Mouse (Mus musculus) MEL (cell line): ENCODE data around the gene Atp5e.

Experiments used
- CHD2 ChIP-seq: IDR thresholded peaks from 2 replicates; pipeline ENCODE4 v1.6.1; 2011; ENCODE audit warnings: low read length, improper control_type of control experiment
- CTCF ChIP-seq, 3 experiments: IDR thresholded peaks in 2 of 3; conservative IDR thresholded peaks in 1 of 3; 2 replicates each; pipeline ENCODE4 v1.5.1; 2011 to 2012; ENCODE audit warnings: low read length in 3 of 3, low read depth in 2 of 3, mild to moderate bottlenecking in 2 of 3, improper control_type of control experiment in 1 of 3, inconsistent platforms in 1 of 3, mixed read lengths in 1 of 3, moderate library complexity in 1 of 3; ENCODE audit not compliant: control insufficient read depth in 1 of 3, insufficient read depth in 1 of 3, poor library complexity in 1 of 3, severe bottlenecking in 1 of 3
- POLR2A ChIP-seq, 2 experiments: IDR thresholded peaks; 2 replicates each; pipeline ENCODE4 v1.6.1; 2011 to 2012; ENCODE audit warnings: low read length in 2 of 2, mild to moderate bottlenecking in 2 of 2, control low read depth in 1 of 2, improper control_type of control experiment in 1 of 2, low read depth in 1 of 2, moderate library complexity in 1 of 2; ENCODE audit not compliant: control insufficient read depth in 1 of 2, insufficient read depth in 1 of 2, poor library complexity in 1 of 2
- RAD21 ChIP-seq: IDR thresholded peaks from 2 replicates; pipeline ENCODE4 v1.6.1; 2011; ENCODE audit warnings: mild to moderate bottlenecking, low read depth, low read length, improper control_type of control experiment

DNA sequence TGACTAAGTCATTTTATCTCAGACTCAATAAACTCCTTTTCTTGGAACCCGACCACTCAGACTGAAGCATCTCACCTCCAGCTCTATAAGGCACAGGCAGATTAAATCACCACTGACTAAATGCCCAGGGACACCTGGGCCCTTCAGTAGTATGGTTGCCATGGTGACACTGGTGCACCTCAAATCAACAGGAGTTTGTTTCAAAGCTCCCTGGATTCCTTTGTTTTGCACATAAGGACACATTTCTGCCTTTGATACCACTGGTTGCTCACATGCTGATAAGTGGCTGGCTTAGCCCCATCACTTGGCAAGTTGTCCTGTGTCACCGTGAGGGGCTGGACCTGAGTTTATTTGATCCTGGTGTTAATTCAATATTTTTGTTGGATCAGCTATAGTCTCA, 4.5 kb downstream of the Atp5e start:
- TF ChIP-seq RAD21 (no peak), CHD2 (no peak), POLR2A (IDR thresholded peaks at IDR 0.05; ENCODE audit: control insufficient read depth in 1 of 2, insufficient read depth in 1 of 2, low read depth in 1 of 2, low read length in 2 of 2, poor library complexity in 1 of 2) (no peak), CTCF (IDR thresholded peaks at IDR 0.05 in 2 of 3, conservative IDR thresholded peaks at IDR 0.05 in 1 of 3; ENCODE audit: control insufficient read depth in 1 of 3, insufficient read depth in 1 of 3, low read depth in 2 of 3, low read length in 3 of 3, poor library complexity in 1 of 3, severe bottlenecking in 1 of 3) (no peak)
